17 mouse cellular contexts compared by ENCODE assay signal in the genomic region with DNA sequence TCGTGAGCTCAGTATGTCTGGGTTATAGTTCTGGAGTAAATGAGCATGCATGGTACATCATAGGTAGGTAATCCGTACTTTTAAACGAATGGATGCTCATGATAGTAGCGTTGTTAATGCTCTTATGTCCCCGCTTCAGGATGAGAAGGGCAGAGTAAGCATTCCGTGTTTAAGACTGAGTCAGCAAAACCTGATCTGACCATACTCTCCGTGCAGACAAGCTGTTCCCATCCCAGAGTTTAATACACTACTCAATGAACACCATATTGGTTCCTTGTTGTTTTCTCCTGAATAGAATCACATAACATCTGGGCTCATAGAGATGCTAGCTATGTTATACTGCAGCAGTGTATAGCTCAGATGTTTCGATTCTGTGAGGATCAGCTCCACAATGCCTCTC.
"Had no signal": no experiment of that assay in that cellular context is flagged by ENCODE, and none has a peak within 500 bp of the region (broad histone marks: within the 10 kb centered on the region; RNA-seq: fewer than 3 reads in every experiment).

No protein-coding gene starts in this region.

- H3K27me3 ChIP-seq: neural tube, embryonic 12.5 days; neural tube, embryonic 13.5 days; neural tube, embryonic 15.5 days; stomach, embryonic 15.5 days had no signal

- H3K9me3 ChIP-seq: neural tube, embryonic 12.5 days; neural tube, embryonic 13.5 days; neural tube, embryonic 15.5 days; stomach, embryonic 15.5 days had no signal

- H3K4me1 ChIP-seq: neural tube, embryonic 12.5 days; neural tube, embryonic 13.5 days; neural tube, embryonic 15.5 days; stomach, embryonic 15.5 days had no signal

- H3K4me3 ChIP-seq: neural tube, embryonic 12.5 days; neural tube, embryonic 13.5 days; neural tube, embryonic 15.5 days; stomach, embryonic 15.5 days had no signal

- H3K27ac ChIP-seq: neural tube, embryonic 12.5 days; neural tube, embryonic 13.5 days; neural tube, embryonic 15.5 days; stomach, embryonic 15.5 days; stomach, postnatal 0 days had no signal

- H3K9ac ChIP-seq: neural tube, embryonic 12.5 days; neural tube, embryonic 13.5 days; neural tube, embryonic 15.5 days; stomach, embryonic 15.5 days had no signal

- H3K36me3 ChIP-seq: neural tube, embryonic 12.5 days; neural tube, embryonic 13.5 days; neural tube, embryonic 15.5 days; stomach, embryonic 15.5 days had no signal

- DNase-seq: retina, postnatal 1 day; right cerebral cortex, adult 18-20 months; right cerebral cortex, postnatal 14 days; right cerebral cortex, postnatal 25 days; right cerebral cortex, postnatal 4 days; spleen, adult 18-20 months; thymus, adult 18-20 months; thymus, adult 2 months; thymus, postnatal 14 days; thymus, postnatal 25 days; thymus, postnatal 36 days; thymus, postnatal 4 days had no signal
